In the genomic region with DNA sequence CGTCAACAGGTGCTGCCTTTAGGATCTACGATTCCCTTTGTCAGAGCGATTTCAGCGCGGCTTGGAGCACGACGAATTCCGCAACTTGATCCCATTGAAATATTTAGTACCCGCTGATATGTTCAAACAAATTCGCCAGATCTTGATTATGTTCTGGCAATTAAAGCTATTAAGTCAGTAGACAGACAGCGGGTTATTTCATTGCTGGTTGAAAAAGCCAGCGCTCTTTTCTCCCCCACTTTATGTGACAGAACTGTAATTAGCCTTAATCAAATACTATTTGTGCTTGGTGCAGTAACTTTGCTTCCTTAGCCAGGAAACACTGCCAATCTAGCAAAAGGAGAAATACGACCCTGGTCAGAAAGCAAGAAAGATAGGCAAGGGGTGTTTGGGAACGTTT, we compare ENCODE assay signal across 17 mouse cellular contexts.
DNase-seq lines count a peak whose midpoint lies in the region; ATAC-seq and TF ChIP-seq lines count a peak whose summit lies in the region.
"Had no signal": no experiment of that assay in that cellular context is flagged by ENCODE, and none has a peak within 500 bp of the region (broad histone marks: within the 10 kb centered on the region; RNA-seq: fewer than 3 reads in every experiment).

No protein-coding gene starts in this region.

- H3K4me3 ChIP-seq in kidney, adult 2 months (ENCODE audit: insufficient read depth, low read depth, low read length): no peak overlapping the region
- H3K4me3 ChIP-seq in forebrain, postnatal 0 days (ENCODE audit: low read depth, low read length): no peak overlapping the region
- H3K4me3 ChIP-seq: heart, embryonic 12.5 days; liver, embryonic 13.5 days had no signal

- H3K36me3 ChIP-seq in kidney, adult 2 months (ENCODE audit: control insufficient read depth, insufficient read depth, low read length): no peaks in the 10 kb centered on the region
- H3K36me3 ChIP-seq in forebrain, postnatal 0 days (ENCODE audit: insufficient read depth): no peaks in the 10 kb centered on the region
- H3K36me3 ChIP-seq: heart, embryonic 12.5 days; liver, embryonic 13.5 days had no signal

- WGBS in kidney, adult 2 months: 45% methylated on average over 14 of the region's 14 CpGs
- 32% methylated on average over 14 of the region's 14 CpGs for WGBS in forebrain, postnatal 0 days

- peaks cover 3% of the 10 kb centered on the region; the same call in 1 of the 2 replicates for H3K4me1 ChIP-seq in kidney, adult 2 months (ENCODE audit: control insufficient read depth, insufficient read depth, low read length)
- H3K4me1 ChIP-seq in forebrain, postnatal 0 days (ENCODE audit: insufficient read depth): no peaks in the 10 kb centered on the region

- peak overlapping the region; percentile 13 for H3K4me2 ChIP-seq in forebrain, postnatal 0 days (ENCODE audit: low read depth)
- H3K4me2 ChIP-seq: heart, embryonic 12.5 days; liver, embryonic 13.5 days had no signal

- ATAC-seq in forebrain, postnatal 0 days: peak; percentile 63; the same call in 1 of the 2 replicates
- ATAC-seq: intestine, postnatal 0 days had no signal

- no peaks in the 10 kb centered on the region for H3K9me3 ChIP-seq in forebrain, postnatal 0 days (ENCODE audit: low read length)
- H3K9me3 ChIP-seq: heart, embryonic 12.5 days; liver, embryonic 13.5 days had no signal

- TF ChIP-seq POLR2A in kidney, adult 2 months (IDR thresholded peaks at IDR 0.05; ENCODE audit: low read depth, low read length): no peak

- TF ChIP-seq CTCF in kidney, adult 2 months (conservative IDR thresholded peaks at IDR 0.05; ENCODE audit: insufficient read depth, insufficient read length, low read depth, low read length): no peak
- no peak for TF ChIP-seq CTCF in forebrain, postnatal 0 days (IDR thresholded peaks at IDR 0.05; ENCODE audit: low read depth)

- no peak overlapping the region for H3K27ac ChIP-seq in kidney, adult 2 months (ENCODE audit: insufficient read depth, low read depth, low read length)
- H3K27ac ChIP-seq in forebrain, postnatal 0 days (ENCODE audit: low read depth, low read length): no peak overlapping the region
- H3K27ac ChIP-seq: liver, embryonic 13.5 days had no signal

- no peaks in the 10 kb centered on the region for H3K27me3 ChIP-seq in kidney, adult 2 months (replicated peaks; ENCODE audit: control insufficient read depth, insufficient read depth, low read length)
- no peaks in the 10 kb centered on the region for H3K27me3 ChIP-seq in forebrain, postnatal 0 days (ENCODE audit: insufficient read depth, low read length)
- H3K27me3 ChIP-seq: heart, embryonic 12.5 days; liver, embryonic 13.5 days had no signal

- no peak overlapping the region for H3K9ac ChIP-seq in forebrain, postnatal 0 days
- H3K9ac ChIP-seq: heart, embryonic 12.5 days; liver, embryonic 13.5 days had no signal

- peak; percentile 34 for DNase-seq in embryo, embryonic 11 days
- DNase-seq in embryo, embryonic 10 days (ENCODE audit: low spot score): no peak
- peak; percentile 11 for DNase-seq in kidney, adult 2 months
- no peak for DNase-seq in kidney, postnatal 10 days
- DNase-seq in MN1 (ENCODE audit: low spot score) (peak; percentile 19), liver (no peak)
- DNase-seq in forebrain, postnatal 0 days: peak; percentile 46
- DNase-seq in right cerebral cortex, postnatal 10 days (ENCODE audit: low spot score in 2 of 2): no peak
- DNase-seq: adrenal gland, postnatal 10 days; cerebellum, adult 9-10 months; gastrocnemius, postnatal 25 days; heart, postnatal 36 days; liver, embryonic 13.5 days; midbrain, embryonic 14.5 days; right cerebral cortex, postnatal 4 days had no signal

Comparison
In these comparisons a context has a peak if more than half of its experiments do, and no peak if none do; other contexts are left out.
1. DNase-seq: peak in embryo, embryonic 11 days (single experiment), kidney, adult 2 months (single experiment), MN1 (single experiment) and forebrain, postnatal 0 days (single experiment); none in embryo, embryonic 10 days (single experiment), kidney, postnatal 10 days (single experiment), right cerebral cortex, postnatal 10 days (0 of 2) and liver (single experiment).